Mouse (Mus musculus) embryo, embryonic 10 days (tissue): Measurements from ENCODE around the gene Zkscan17.

Experiments
- DNase-seq: peaks from one replicate; pipeline ENCODE4 v3.0.0-alpha.2; 2015; ENCODE audit warnings: low spot score

The Zkscan17 gene

GRCm38 (mm10) chr11:59518226-59518625, 8.3 kb downstream of the Zkscan17 start:
- no peak for DNase-seq

- no peak for DNase-seq
These were observed 9.1 kb downstream of the Zkscan17 start for GRCm38 (mm10) chr11:59517441-59517840.

- DNase-seq: no peak
These were observed 11.8 kb downstream of the Zkscan17 start for GRCm38 (mm10) chr11:59514789-59515188.

DNA sequence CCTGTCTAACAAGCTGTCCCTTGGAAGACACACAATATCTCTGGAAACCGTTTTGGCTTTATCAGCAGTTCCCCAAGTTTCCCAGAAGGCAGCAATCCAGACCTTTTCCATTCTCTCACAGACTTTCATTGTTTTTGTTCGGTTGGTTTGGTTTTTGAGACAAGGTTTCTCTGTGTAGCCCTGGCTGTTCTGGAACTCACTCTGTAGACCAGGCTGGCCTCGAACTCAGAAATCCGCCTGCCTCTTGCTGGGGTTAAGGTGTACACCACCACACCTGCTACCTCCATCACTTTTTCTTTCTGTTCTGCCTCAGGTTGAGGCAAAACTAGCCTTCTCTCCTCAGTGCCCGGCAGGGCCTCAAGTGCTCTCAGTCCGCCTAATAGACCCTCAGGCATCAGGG, 12.2 kb downstream of the Zkscan17 start:
- no peak for DNase-seq

GRCm38 (mm10) chr11:59513556-59513955, 13.0 kb downstream of the Zkscan17 start:
- DNase-seq: no peak

GRCm38 (mm10) chr11:59512733-59513132, 13.8 kb downstream of the Zkscan17 start:
- no peak for DNase-seq

- no peak for DNase-seq
These were observed 15.0 kb downstream of the Zkscan17 start for GRCm38 (mm10) chr11:59511558-59511957.

GRCm38 (mm10) chr11:59506713-59507074, 19.9 kb downstream of the Zkscan17 start:
- no peak for DNase-seq

- peak; percentile 96 for DNase-seq
These were observed 20.5 kb downstream of the Zkscan17 start for GRCm38 (mm10) chr11:59505839-59506712.

- peak; percentile 78 for DNase-seq
These were observed 21.2 kb downstream of the Zkscan17 start for GRCm38 (mm10) chr11:59505351-59505838.

DNA sequence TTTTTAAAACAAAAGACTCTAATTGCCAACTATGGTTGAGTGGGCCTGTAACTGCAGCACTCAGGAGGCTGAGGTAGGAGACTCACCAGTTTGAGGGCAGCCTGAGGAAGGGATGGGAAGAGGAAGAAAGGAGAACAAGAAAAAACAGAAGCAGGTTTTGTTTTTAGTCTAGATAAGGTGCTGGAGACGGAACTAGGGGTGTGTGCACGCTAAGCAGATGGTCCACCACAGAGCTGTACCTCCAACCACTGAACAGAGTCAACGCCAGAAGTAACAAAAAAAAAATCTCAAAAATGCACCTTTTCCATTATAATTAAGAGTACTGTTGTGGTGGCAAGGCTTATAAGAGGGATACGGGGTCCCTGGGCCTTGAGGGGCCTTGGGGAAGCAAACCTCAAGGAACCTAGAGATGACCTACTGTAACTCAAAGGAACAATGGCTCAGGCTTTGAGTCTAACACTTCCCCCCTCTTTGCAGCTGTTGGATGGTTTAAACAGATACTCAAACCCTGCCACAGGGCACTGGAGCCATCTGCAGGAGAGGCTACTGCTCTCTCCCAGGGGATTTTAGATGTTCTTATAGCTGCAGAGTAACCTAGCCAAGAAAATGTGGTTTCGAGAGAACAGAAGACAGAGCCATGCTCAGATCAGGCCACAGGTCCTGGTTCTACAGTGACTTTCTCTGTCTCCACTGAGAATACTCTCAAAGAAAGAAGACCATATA, 24.4 kb downstream of the Zkscan17 start:
- DNase-seq: no peak

- DNase-seq: no peak
These were observed 28.8 kb downstream of the Zkscan17 start for GRCm38 (mm10) chr11:59497747-59498146.

DNA sequence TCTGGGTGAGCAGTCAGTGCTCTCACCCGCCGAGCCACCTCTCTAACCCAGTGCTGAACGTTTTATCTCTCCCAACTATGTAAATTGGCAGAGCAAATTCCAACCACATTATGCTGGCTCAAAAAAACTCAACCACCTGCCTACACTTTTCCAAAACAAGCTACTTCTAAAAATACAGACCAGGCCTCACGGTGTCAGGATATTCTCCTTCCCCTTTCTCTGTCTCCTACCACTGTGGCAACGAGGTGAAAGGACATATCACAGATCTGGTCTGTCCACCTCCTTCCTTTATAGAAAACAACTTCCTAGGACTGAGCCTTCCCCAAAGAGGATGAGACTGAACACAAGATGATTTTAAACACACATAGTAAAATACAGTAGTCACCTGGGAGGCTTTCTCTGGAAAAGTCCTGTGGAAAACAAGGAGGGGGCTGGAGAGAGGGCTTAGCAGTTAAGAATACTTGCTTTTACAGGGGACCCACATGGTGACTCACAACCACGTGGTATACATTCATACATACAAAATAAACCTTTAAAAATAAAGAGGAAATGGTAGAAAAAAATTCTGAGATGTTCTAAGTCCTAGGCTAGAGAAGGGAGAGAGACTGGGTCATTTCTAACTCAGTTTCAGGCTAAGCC, 29.8 kb downstream of the Zkscan17 start:
- DNase-seq: no peak

GRCm38 (mm10) chr11:59486222-59486621, 40.3 kb downstream of the Zkscan17 start:
- no peak for DNase-seq

DNA sequence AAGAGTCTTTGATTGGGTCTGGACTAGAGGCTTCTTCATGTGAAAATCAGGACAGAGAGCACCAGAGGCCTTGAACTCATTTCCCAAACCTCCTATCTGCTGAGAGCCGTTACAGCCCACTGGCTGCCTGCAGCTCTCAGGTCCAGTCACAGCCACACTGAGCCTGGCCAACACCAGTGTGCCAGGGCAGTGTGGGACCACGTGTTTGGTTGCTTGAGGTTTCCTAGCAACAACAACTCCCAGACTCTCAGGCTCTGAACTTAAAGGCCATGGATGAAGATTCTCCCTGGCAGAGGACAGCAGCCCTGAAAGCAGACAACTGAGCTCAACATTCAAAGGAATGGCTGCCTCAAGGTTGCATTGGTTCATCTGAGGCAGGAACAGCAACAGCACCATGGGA, 40.9 kb downstream of the Zkscan17 start:
- DNase-seq: no peak

DNA sequence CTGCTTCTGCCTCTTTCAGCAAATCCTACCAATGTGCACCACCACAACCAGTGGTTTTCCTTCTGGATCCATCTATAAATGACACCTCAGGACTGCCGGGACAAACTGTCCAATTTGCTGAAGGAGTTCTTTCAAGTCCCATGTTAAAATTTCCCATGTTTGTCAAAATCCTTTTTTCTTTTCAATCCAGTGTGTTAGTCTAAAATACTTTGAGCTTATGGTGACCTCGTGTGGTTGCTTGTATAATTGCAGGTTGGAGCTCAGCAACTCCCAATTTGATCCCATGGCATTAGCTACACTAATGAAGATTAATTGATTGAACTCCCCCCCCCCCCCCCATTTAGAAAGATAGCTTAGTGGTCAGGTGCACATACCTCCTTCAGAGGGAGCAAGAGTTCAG, 43.3 kb downstream of the Zkscan17 start:
- DNase-seq: peak; percentile 80

- DNase-seq: no peak
These were observed 49.3 kb downstream of the Zkscan17 start for GRCm38 (mm10) chr11:59477240-59477639.

- peak; percentile 96 for DNase-seq
These were observed 54.2 kb downstream of the Zkscan17 start, which contains the start of gene Zfp867 for GRCm38 (mm10) chr11:59472326-59472677. TSS of gene Zfp867 (minus strand) at chr11:59472474.

DNA sequence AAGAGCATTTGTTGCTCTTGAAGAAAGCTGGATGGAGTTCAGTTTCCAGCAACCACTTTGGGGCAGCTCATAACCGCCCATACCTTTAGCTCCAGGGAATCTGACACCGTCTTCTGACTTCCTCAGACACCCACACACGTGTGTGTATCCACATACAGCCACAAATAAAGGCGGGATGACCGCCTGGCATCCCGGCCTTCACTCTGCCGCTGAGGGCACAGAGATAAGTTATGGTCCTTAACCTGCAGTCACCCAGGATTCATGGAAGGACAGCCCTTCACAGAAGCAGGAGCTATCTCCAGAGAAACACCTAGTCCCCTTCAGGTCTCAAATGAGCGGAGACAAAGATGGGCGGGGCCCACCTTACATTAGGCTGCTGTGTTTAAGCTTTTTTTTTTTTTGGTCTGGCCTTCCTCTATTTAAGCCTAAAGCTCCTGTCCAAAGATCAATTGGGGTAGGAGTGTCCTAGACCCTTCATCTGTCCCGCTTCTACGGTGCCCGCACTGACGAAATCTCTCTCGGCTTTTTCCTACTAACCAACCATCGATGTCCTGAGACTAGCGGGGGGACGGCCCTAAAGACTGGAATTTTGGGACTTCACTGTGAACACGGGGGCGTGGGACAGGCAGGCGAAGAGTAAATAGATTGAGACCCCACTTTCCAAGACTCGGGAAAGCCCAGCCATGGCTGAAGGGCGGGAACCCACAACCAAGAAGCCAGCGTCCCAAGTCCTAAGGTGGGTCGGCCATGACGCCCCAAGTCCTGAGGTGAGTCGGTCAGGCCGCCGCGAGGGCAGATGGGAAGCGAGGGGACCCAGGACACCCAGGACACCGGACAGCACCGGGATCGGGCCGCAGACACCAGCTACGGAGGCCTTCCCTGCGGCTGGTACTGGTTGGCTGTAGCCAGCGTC, 54.9 kb downstream of the Zkscan17 start:
- DNase-seq: no peak

DNA sequence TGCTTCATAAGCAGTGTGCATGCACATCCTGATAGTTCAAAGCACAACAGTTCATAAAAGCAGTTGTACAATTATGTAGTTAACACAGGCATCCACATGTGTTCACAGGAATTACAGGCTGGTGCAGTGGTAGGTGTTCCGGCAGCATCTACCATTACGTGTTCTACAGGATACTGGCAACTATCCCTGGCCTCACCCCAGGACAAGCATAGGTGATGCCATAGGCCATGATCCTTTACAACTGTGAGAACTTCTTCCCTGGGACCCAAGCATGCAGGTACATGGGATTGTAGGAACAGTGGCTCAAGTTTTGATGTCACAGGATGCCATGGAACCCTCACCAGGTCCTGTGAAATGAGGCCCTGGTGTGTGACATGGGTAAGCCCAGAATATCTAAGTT, 66.1 kb downstream of the Zkscan17 start:
- DNase-seq: no peak

DNA sequence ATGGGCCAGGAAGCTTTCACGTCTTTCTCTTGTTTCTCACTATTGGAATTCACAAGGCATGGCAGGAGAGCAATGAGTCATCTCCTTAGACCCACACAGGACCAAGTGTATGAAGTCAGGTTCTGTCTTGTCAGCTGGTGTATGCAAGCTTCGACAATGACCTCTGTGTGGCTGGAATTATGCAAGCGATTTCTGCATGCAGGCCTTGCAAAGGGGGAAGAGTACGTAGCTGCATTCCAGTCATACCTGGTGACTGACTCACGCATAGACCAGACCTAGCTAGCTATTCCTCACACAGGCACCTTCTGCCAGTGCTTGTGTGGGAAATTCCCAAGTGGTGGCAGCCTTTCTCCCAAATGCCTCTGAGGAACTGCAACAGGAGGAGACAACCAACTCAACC, 67.6 kb downstream of the Zkscan17 start:
- peak; percentile 43 for DNase-seq

GRCm38 (mm10) chr11:59456891-59457290, 69.7 kb downstream of the Zkscan17 start:
- no peak for DNase-seq
